Mouse (Mus musculus): ENCODE measurements around the gene Srarp. TPM values are rescaled to one million over a fixed set of nuclear protein-coding genes. Genes with fewer than 3 reads are reported as not detected.
A peak's percentile ranks its signal among the peaks of the same experiment; 100 is the strongest.

Srarp gene
- polyA plus RNA-seq, 1 experiment from 2014 or later, result not detected

- Histone ChIP-seq H3K36me3 (ENCODE audit: control insufficient read depth, insufficient read depth) (peaks cover 8% of the 10 kb centered on the region; the same call in 1 of the 2 replicates), H3K4me3 (ENCODE audit: low read depth, low read length) (no peak overlapping the region), H3K9ac (ENCODE audit: low read depth, low read length) (no peak overlapping the region), H3K4me1 (ENCODE audit: control insufficient read depth, low read depth, low read length) (no peaks in the 10 kb centered on the region; the same call in 1 of the 2 replicates), H3K9me3 (replicated peaks; ENCODE audit: control insufficient read depth, low read length) (no peaks in the 10 kb centered on the region), H3K4me2 (ENCODE audit: low read depth, low read length) (no peak overlapping the region), H3K27me3 (ENCODE audit: control insufficient read depth, insufficient read depth, low read depth, low read length) (no peaks in the 10 kb centered on the region), H3K27ac (ENCODE audit: low read length) (no peak overlapping the region)
- WGBS (ENCODE audit: insufficient replicate concordance), result 82% methylated on average over 9 of the region's 9 CpGs
- no peak for ATAC-seq (ENCODE audit: low read depth)
These were observed 16.1 kb upstream of the Srarp start for GRCm38 (mm10) chr4:141451916-141452450.

DNA sequence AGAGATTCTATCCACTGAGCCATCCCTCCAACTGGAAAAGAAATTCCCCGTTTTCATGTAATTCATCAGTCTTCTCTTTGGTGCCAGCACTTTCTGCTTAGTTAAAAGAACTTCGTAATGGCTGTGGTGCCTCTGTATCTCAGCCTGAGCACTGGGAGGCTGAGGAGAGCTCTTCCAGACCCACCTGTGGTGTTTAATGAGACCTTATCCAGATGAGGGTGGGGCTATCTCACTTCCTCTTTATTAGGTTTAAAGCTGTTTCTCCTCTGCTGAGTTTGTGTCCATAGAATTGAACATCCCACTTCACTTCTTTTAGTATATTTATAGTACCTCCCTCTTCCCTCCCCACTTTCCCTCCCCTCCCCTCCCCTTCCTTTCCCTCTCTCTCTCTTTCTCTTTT is 15.3 kb upstream of the Srarp start:
- Histone ChIP-seq H3K4me1 (ENCODE audit: control insufficient read depth, low read depth, low read length) (no peaks in the 10 kb centered on the region; the same call in 1 of the 2 replicates), H3K9ac (ENCODE audit: low read depth, low read length) (no peak overlapping the region), H3K4me2 (ENCODE audit: low read depth, low read length) (no peak overlapping the region), H3K9me3 (replicated peaks; ENCODE audit: control insufficient read depth, low read length) (no peaks in the 10 kb centered on the region), H3K4me3 (ENCODE audit: low read depth, low read length) (no peak overlapping the region), H3K27me3 (ENCODE audit: control insufficient read depth, insufficient read depth, low read depth, low read length) (no peaks in the 10 kb centered on the region), H3K27ac (ENCODE audit: low read length) (no peak overlapping the region), H3K36me3 (ENCODE audit: control insufficient read depth, insufficient read depth) (peaks cover 8% of the 10 kb centered on the region; the same call in 1 of the 2 replicates)
- WGBS (ENCODE audit: insufficient replicate concordance), result 60% methylated on average over 2 of the region's 2 CpGs
- no peak for ATAC-seq (ENCODE audit: low read depth)

DNA sequence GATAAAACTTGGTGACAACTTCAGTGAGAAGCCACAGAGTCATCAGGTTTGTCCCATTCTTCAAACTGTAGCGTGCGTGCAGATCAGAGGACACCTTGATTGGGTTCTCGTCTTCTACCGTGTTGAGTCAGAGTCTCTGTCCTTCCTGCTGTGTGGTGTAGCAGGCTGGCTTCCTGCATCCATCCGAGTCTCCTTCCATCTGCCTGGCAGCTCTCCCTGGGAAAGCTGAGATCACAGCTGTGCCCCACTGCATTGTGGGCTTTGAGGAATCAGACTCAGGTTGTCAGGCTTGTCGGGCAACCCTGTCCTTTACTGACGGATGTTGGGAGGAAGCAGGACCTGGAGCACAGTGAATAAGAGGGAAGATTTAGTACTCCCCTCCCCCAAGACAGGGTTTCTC is 10.3 kb upstream of the Srarp start:
- H3K4me3 ChIP-seq (ENCODE audit: low read depth, low read length), result no peak overlapping the region
- no peak overlapping the region for H3K4me2 ChIP-seq (ENCODE audit: low read depth, low read length)
- no peak overlapping the region for H3K9ac ChIP-seq (ENCODE audit: low read depth, low read length)
- H3K27me3 ChIP-seq (ENCODE audit: control insufficient read depth, insufficient read depth, low read depth, low read length), result no peaks in the 10 kb centered on the region
- no peak overlapping the region for H3K27ac ChIP-seq (ENCODE audit: low read length)
- ATAC-seq (ENCODE audit: low read depth), result no peak
- 74% methylated on average over 7 of the region's 7 CpGs for WGBS (ENCODE audit: insufficient replicate concordance)
- H3K4me1 ChIP-seq (ENCODE audit: control insufficient read depth, low read depth, low read length), result peaks cover 15% of the 10 kb centered on the region
- no peaks in the 10 kb centered on the region for H3K9me3 ChIP-seq (replicated peaks; ENCODE audit: control insufficient read depth, low read length)
- 0 out of 2 replicates have a peak, but pooled peaks cover 5% of the 10 kb centered on the region for H3K36me3 ChIP-seq (ENCODE audit: control insufficient read depth, insufficient read depth)

- Histone ChIP-seq H3K36me3 (ENCODE audit: control insufficient read depth, insufficient read depth) (0 out of 2 replicates have a peak, but pooled peaks cover 5% of the 10 kb centered on the region), H3K9ac (ENCODE audit: low read depth, low read length) (peak overlapping the region; percentile 90), H3K4me2 (ENCODE audit: low read depth, low read length) (peak overlapping the region; percentile 91), H3K4me3 (ENCODE audit: low read depth, low read length) (peak overlapping the region; percentile 99), H3K27me3 (ENCODE audit: control insufficient read depth, insufficient read depth, low read depth, low read length) (no peaks in the 10 kb centered on the region), H3K9me3 (replicated peaks; ENCODE audit: control insufficient read depth, low read length) (no peaks in the 10 kb centered on the region), H3K4me1 (ENCODE audit: control insufficient read depth, low read depth, low read length) (peaks cover 15% of the 10 kb centered on the region), H3K27ac (ENCODE audit: low read length) (no peak overlapping the region)
- no peak for ATAC-seq (ENCODE audit: low read depth)
- 20% methylated on average over 14 of the region's 14 CpGs for WGBS (ENCODE audit: insufficient replicate concordance)
These were observed 9.4 kb upstream of the Srarp start for GRCm38 (mm10) chr4:141445328-141445720.

GRCm38 (mm10) chr4:141444451-141445327 is 8.8 kb upstream of the Srarp start, which contains the start of gene Zbtb17:
Gene Zbtb17 (plus strand): TSS chr4:141444654.
- Histone ChIP-seq H3K4me1 (ENCODE audit: control insufficient read depth, low read depth, low read length) (peaks cover 15% of the 10 kb centered on the region), H3K4me2 (ENCODE audit: low read depth, low read length) (peak within 1 kb of the TSS; percentile 91), H3K4me3 (ENCODE audit: low read depth, low read length) (peak within 1 kb of the TSS; percentile 99), H3K36me3 (ENCODE audit: control insufficient read depth, insufficient read depth) (0 out of 2 replicates have a peak, but pooled peaks cover 5% of the 10 kb centered on the region), H3K27ac (ENCODE audit: low read length) (peak within 1 kb of the TSS; percentile 53; the same call in 1 of the 2 replicates), H3K27me3 (ENCODE audit: control insufficient read depth, insufficient read depth, low read depth, low read length) (no peaks in the 10 kb centered on the region), H3K9me3 (replicated peaks; ENCODE audit: control insufficient read depth, low read length) (no peaks in the 10 kb centered on the region), H3K9ac (ENCODE audit: low read depth, low read length) (peak within 1 kb of the TSS; percentile 90)
- peak; percentile 91 for ATAC-seq (ENCODE audit: low read depth)
- under 1% methylated on average over 68 of the region's 102 CpGs for WGBS (ENCODE audit: insufficient replicate concordance)

- H3K27ac ChIP-seq (ENCODE audit: low read length), result no peak overlapping the region
These were observed 7.9 kb upstream of the Srarp start for GRCm38 (mm10) chr4:141443641-141444429.

DNA sequence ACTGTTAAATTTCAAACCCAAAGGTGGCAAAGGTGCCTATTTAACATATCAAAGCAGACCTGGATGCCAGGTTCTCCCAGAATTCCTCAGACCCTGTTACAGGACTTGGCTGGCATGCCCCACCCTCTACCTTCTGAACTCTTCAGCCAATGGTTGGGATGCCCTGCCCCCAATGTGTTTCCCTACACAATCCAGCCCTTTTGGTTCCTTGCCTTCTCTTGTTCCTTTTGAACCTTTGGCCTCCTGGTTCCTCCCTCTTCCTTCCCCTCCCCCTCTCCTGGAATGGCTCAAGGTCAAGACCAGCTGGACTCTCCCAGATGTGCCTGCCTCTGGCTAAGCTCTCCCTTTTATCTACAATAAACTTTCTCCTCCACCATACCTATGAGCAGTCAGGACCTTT is 5.0 kb upstream of the Srarp start:
- Histone ChIP-seq H3K27me3 (ENCODE audit: control insufficient read depth, insufficient read depth, low read depth, low read length) (no peaks in the 10 kb centered on the region), H3K4me2 (ENCODE audit: low read depth, low read length) (no peak overlapping the region), H3K9me3 (replicated peaks; ENCODE audit: control insufficient read depth, low read length) (no peaks in the 10 kb centered on the region), H3K9ac (ENCODE audit: low read depth, low read length) (no peak overlapping the region), H3K4me3 (ENCODE audit: low read depth, low read length) (no peak overlapping the region), H3K27ac (ENCODE audit: low read length) (no peak overlapping the region), H3K4me1 (ENCODE audit: control insufficient read depth, low read depth, low read length) (peaks cover 14% of the 10 kb centered on the region), H3K36me3 (ENCODE audit: control insufficient read depth, insufficient read depth) (no peaks in the 10 kb centered on the region)
- no peak for ATAC-seq (ENCODE audit: low read depth)

More at GRCm38 (mm10) chr4:141443641-141444429, 7.9 kb upstream of the Srarp start:
- H3K9me3 ChIP-seq (replicated peaks; ENCODE audit: control insufficient read depth, low read length), result no peaks in the 10 kb centered on the region
- peak overlapping the region; percentile 99 for H3K4me3 ChIP-seq (ENCODE audit: low read depth, low read length)
- 0 out of 2 replicates have a peak, but pooled peaks cover 5% of the 10 kb centered on the region for H3K36me3 ChIP-seq (ENCODE audit: control insufficient read depth, insufficient read depth)
- no peaks in the 10 kb centered on the region for H3K27me3 ChIP-seq (ENCODE audit: control insufficient read depth, insufficient read depth, low read depth, low read length)
- H3K4me1 ChIP-seq (ENCODE audit: control insufficient read depth, low read depth, low read length), result peaks cover 15% of the 10 kb centered on the region
- WGBS (ENCODE audit: insufficient replicate concordance), result 23% methylated on average over 11 of the region's 11 CpGs
- peak overlapping the region; percentile 90 for H3K9ac ChIP-seq (ENCODE audit: low read depth, low read length)
- no peak for ATAC-seq (ENCODE audit: low read depth)
- H3K4me2 ChIP-seq (ENCODE audit: low read depth, low read length), result peak overlapping the region; percentile 91

- WGBS (ENCODE audit: insufficient replicate concordance), result 65% methylated on average over 12 of the region's 12 CpGs
- no peak overlapping the region for H3K4me2 ChIP-seq (ENCODE audit: low read depth, low read length)
- H3K27ac ChIP-seq (ENCODE audit: low read length), result no peak overlapping the region
These were observed 3.3 kb upstream of the Srarp start for GRCm38 (mm10) chr4:141439083-141439803.

More at GRCm38 (mm10) chr4:141439083-141439803, 3.3 kb upstream of the Srarp start:
- Histone ChIP-seq H3K27me3 (ENCODE audit: control insufficient read depth, insufficient read depth, low read depth, low read length) (no peaks in the 10 kb centered on the region), H3K9me3 (replicated peaks; ENCODE audit: control insufficient read depth, low read length) (no peaks in the 10 kb centered on the region), H3K4me3 (ENCODE audit: low read depth, low read length) (no peak overlapping the region), H3K36me3 (ENCODE audit: control insufficient read depth, insufficient read depth) (no peaks in the 10 kb centered on the region), H3K4me1 (ENCODE audit: control insufficient read depth, low read depth, low read length) (peaks cover 6% of the 10 kb centered on the region), H3K9ac (ENCODE audit: low read depth, low read length) (no peak overlapping the region)
- ATAC-seq (ENCODE audit: low read depth), result no peak

All from liver, embryonic 16.5 days (tissue).